Mouse (Mus musculus): Measurements from ENCODE around the gene Rsph6a.

DNA sequence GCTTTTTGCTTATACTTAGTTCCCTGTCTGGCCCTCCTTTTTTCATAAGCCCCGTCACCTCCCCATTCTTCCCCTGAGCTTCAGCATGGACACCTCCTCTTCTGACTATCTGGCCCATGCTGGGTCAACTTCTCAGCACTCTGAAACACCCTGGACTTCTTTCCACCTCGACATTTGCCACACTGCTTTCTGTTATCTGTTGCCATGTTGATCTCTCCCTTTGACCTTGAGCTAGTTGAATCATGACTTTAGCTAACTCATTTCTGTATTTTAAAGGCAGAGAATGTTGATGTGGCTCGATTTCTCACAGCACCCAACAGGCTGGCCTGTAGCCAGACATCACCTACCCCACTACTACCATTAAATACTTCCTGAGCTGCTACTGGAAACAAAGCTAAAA is 52.9 kb downstream of the Rsph6a start:
- TF ChIP-seq POLR2A (IDR thresholded peaks at IDR 0.05; ENCODE audit: borderline replicate concordance, insufficient read depth, low read length) (no peak), CTCF (IDR thresholded peaks at IDR 0.05; ENCODE audit: borderline replicate concordance, insufficient read depth, low read depth, low read length) (no peak)
